In the genomic region with DNA sequence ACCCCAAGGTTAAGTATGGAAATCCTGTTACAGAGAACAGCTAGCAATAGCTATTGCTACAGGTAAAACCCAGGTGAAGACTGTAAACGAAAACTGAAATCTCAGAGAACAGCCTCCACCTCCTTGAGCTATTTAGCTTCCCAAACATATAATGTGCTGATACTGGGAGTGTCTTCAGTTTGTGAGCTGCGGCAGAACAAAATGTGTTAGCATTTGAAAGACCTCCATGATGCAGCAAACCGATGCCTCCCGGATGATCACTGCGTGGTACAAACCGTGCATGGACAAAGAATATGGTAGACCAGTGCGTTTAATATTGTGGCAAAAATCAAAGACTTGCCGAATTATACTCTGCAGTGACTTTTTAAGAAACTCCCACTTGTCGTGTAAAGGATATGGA, we compare ENCODE assay signal across 24 mouse cellular contexts.
"Had no signal": no experiment of that assay in that cellular context is flagged by ENCODE, and none has a peak within 500 bp of the region (broad histone marks: within the 10 kb centered on the region; RNA-seq: fewer than 3 reads in every experiment).

No protein-coding gene starts in this region.

- DNase-seq: gastrocnemius, postnatal 14 days; gastrocnemius, postnatal 36 days; heart, adult 18-20 months; heart, postnatal 14 days; heart, postnatal 36 days; kidney, adult 11 months; kidney, adult 2 months; kidney, adult 9 months; kidney, postnatal 14 days; kidney, postnatal 36 days; layer of hippocampus, adult 9-11 months; layer of hippocampus, postnatal 36 days; left cerebral cortex, postnatal 4 days had no signal

- H3K27me3 ChIP-seq: heart, embryonic 12.5 days; hindbrain, embryonic 13.5 days; hindbrain, embryonic 15.5 days; kidney, embryonic 15.5 days; limb, embryonic 13.5 days; limb, embryonic 15.5 days; liver, embryonic 12.5 days had no signal

- H3K4me1 ChIP-seq: hindbrain, embryonic 15.5 days; kidney, embryonic 15.5 days; limb, embryonic 15.5 days had no signal

- H3K9me3 ChIP-seq: heart, embryonic 10.5 days; heart, embryonic 12.5 days; hindbrain, embryonic 15.5 days; kidney, embryonic 15.5 days; limb, embryonic 13.5 days; limb, embryonic 15.5 days; liver, embryonic 12.5 days had no signal

- H3K36me3 ChIP-seq: kidney, embryonic 15.5 days; limb, embryonic 15.5 days had no signal

- H3K4me3 ChIP-seq: heart, embryonic 10.5 days; heart, embryonic 12.5 days; hindbrain, embryonic 13.5 days; hindbrain, embryonic 15.5 days; kidney, embryonic 15.5 days; limb, embryonic 13.5 days; limb, embryonic 15.5 days; liver, embryonic 12.5 days had no signal

- H3K27ac ChIP-seq: heart, embryonic 10.5 days; hindbrain, embryonic 13.5 days; hindbrain, embryonic 15.5 days; hindbrain, postnatal 0 days; kidney, embryonic 15.5 days; kidney, postnatal 0 days; limb, embryonic 13.5 days; limb, embryonic 15.5 days; liver, embryonic 12.5 days; liver, embryonic 14.5 days had no signal

- H3K9ac ChIP-seq: heart, embryonic 12.5 days; hindbrain, embryonic 13.5 days; hindbrain, embryonic 15.5 days; kidney, embryonic 15.5 days; limb, embryonic 13.5 days; limb, embryonic 15.5 days; liver, embryonic 12.5 days; liver, embryonic 14.5 days had no signal
